Mouse (Mus musculus) kidney, postnatal 0 days (tissue): ENCODE measurements around the gene Adam1a. TPM values are rescaled to one million over a fixed set of nuclear protein-coding genes. Genes with fewer than 3 reads are reported as not detected.

ENCODE experiments used
- ATAC-seq: fragments of 200-750 bp; cut with Nextera tagmentation; replicated peaks from 2 replicates; pipeline ENCODE4 v1.8.0; 2017; ENCODE audit warnings: low read depth, moderate number of reproducible peaks, moderate TSS enrichment, moderate library complexity; ENCODE audit not compliant: low FRiP score
- DNase-seq: peaks from one replicate; pipeline ENCODE4 v3.0.0-alpha.2; 2016; ENCODE audit warnings: low spot score
- H3K27ac ChIP-seq: fragments of 300-500 bp; sonication (generic); 2 replicates; pipeline ENCODE4 v1.5.1; 2014; ENCODE audit warnings: mild to moderate bottlenecking
- H3K27me3 ChIP-seq: fragments of 300-500 bp; sonication (generic); 2 replicates; pipeline ENCODE4 v1.6.1; 2014; ENCODE audit warnings: low read length, mixed read lengths; ENCODE audit not compliant: insufficient read depth
- H3K36me3 ChIP-seq: fragments of 300-500 bp; sonication (generic); 2 replicates; pipeline ENCODE4 v1.6.1; 2014; ENCODE audit warnings: low read length, mixed read lengths; ENCODE audit not compliant: insufficient read depth
- H3K4me1 ChIP-seq: fragments of 300-500 bp; sonication (generic); replicated peaks from 2 replicates; pipeline ENCODE4 v1.6.1; 2014; ENCODE audit warnings: antibody characterized with exemption, low read length, mixed read lengths; ENCODE audit not compliant: insufficient read depth
- H3K4me2 ChIP-seq: fragments of 300-500 bp; sonication (generic); 2 replicates; pipeline ENCODE4 v1.6.1; 2014; ENCODE audit warnings: mild to moderate bottlenecking, low read length, moderate library complexity, mixed read lengths
- H3K4me3 ChIP-seq: fragments of 300-500 bp; sonication (generic); replicated peaks from 2 replicates; pipeline ENCODE4 v1.5.1; 2014; ENCODE audit warnings: low read depth, low read length
- H3K9ac ChIP-seq: fragments of 300-500 bp; sonication (generic); 2 replicates; pipeline ENCODE4 v1.6.1; 2014; ENCODE audit warnings: low read depth, low read length
- H3K9me3 ChIP-seq: fragments of 300-500 bp; sonication (generic); replicated peaks from 2 replicates; pipeline ENCODE4 v1.6.1; 2016; ENCODE audit warnings: low read length, inconsistent platforms, mixed read lengths
- CTCF ChIP-seq: IDR thresholded peaks from 2 replicates; pipeline ENCODE4 v1.5.1; 2016; ENCODE audit warnings: antibody characterized with exemption, low read depth, mild to moderate bottlenecking, moderate library complexity
- WGBS: fragments of 180-500 bp; shearing (Covaris S2); extraction: QIAGEN DNeasy Blood & Tissue Kit; methylation state at CpG from one replicate; pipeline ENCODE4 v1.1.7; 2014; 5-methylcytosine and 5-hydroxymethylcytosine counted together
- polyA plus RNA-seq: library from polyadenylated mRNA; unstranded; fragments of >200 nt; fragmentation: Nextera tagmentation; extraction: Ambion mirVana; gene quantifications from 2 replicates; pipeline ENCODE4 v1.2.1, GENCODE M21; 2015

Adam1a gene
- polyA plus RNA-seq, 1 experiment from 2014 or later = 0.72 TPM

- H3K9me3 ChIP-seq = no peaks in the 10 kb centered on the region
- peak within 1 kb of the TSS; percentile 75 for H3K4me2 ChIP-seq
- no peaks in the 10 kb centered on the region for H3K36me3 ChIP-seq
- DNase-seq (peak; percentile 97), ATAC-seq (peak; percentile 93)
- H3K4me1 ChIP-seq = peaks cover 7% of the 10 kb centered on the region
- peak within 1 kb of the TSS; percentile 57 for H3K4me3 ChIP-seq
- no peak for TF ChIP-seq CTCF
- WGBS = 1% methylated on average over 55 of the region's 55 CpGs
- peak within 1 kb of the TSS; percentile 98 for H3K9ac ChIP-seq
- peak within 1 kb of the TSS; percentile 95 for H3K27ac ChIP-seq
- no peaks in the 10 kb centered on the region for H3K27me3 ChIP-seq
Measured at GRCm38 (mm10) chr5:121545793-121546529, 679 bp upstream of the Adam1a start, which contains the start of gene Mapkapk5. TSS of gene Mapkapk5 (minus strand) at chr5:121545905.

- Histone ChIP-seq H3K9ac (no peak overlapping the region), H3K4me1 (peaks cover 7% of the 10 kb centered on the region), H3K9me3 (no peaks in the 10 kb centered on the region), H3K36me3 (0 out of 2 replicates have a peak, but pooled peaks cover 4% of the 10 kb centered on the region), H3K4me3 (no peak overlapping the region), H3K27ac (no peak overlapping the region), H3K4me2 (no peak overlapping the region), H3K27me3 (no peaks in the 10 kb centered on the region)
- TF ChIP-seq CTCF = no peak
- ATAC-seq (no peak), DNase-seq (no peak)
- WGBS = 57% methylated on average over 3 of the region's 3 CpGs
Measured at GRCm38 (mm10) chr5:121543370-121543769, 1.9 kb downstream of the Adam1a start.

- Histone ChIP-seq H3K4me3 (no peak overlapping the region), H3K36me3 (0 out of 2 replicates have a peak, but pooled peaks cover 7% of the 10 kb centered on the region), H3K9me3 (no peaks in the 10 kb centered on the region), H3K4me1 (peaks cover 7% of the 10 kb centered on the region), H3K9ac (no peak overlapping the region), H3K27me3 (no peaks in the 10 kb centered on the region), H3K4me2 (no peak overlapping the region), H3K27ac (no peak overlapping the region)
- peak; percentile 42 for TF ChIP-seq CTCF
- ATAC-seq = no peak
- no peak for DNase-seq
- 81% methylated on average over 7 of the region's 7 CpGs for WGBS
Measured at GRCm38 (mm10) chr5:121541235-121541634, 4.0 kb downstream of the Adam1a start.

GRCm38 (mm10) chr5:121540066-121540465, 5.2 kb downstream of the Adam1a start:
- DNase-seq (no peak), ATAC-seq (no peak)
- Histone ChIP-seq H3K27ac (no peak overlapping the region), H3K9ac (no peak overlapping the region), H3K36me3 (0 out of 2 replicates have a peak, but pooled peaks cover 15% of the 10 kb centered on the region), H3K4me2 (no peak overlapping the region), H3K27me3 (no peaks in the 10 kb centered on the region), H3K4me3 (no peak overlapping the region), H3K4me1 (peaks cover 7% of the 10 kb centered on the region), H3K9me3 (no peaks in the 10 kb centered on the region)
- no peak for TF ChIP-seq CTCF
- WGBS = 95% methylated on average over 5 of the region's 5 CpGs

GRCm38 (mm10) chr5:121537588-121537987, 7.7 kb downstream of the Adam1a start:
- Histone ChIP-seq H3K4me2 (no peak overlapping the region), H3K9me3 (no peaks in the 10 kb centered on the region), H3K27me3 (no peaks in the 10 kb centered on the region), H3K27ac (no peak overlapping the region), H3K4me3 (no peak overlapping the region), H3K9ac (no peak overlapping the region), H3K36me3 (peaks cover 28% of the 10 kb centered on the region; the same call in 1 of the 2 replicates), H3K4me1 (no peaks in the 10 kb centered on the region; the same call in 1 of the 2 replicates)
- 89% methylated on average over 2 of the region's 2 CpGs for WGBS
- no peak for TF ChIP-seq CTCF
- ATAC-seq (no peak), DNase-seq (no peak)

- ATAC-seq (no peak), DNase-seq (no peak)
- no peak for TF ChIP-seq CTCF
- 73% methylated on average over 7 of the region's 7 CpGs for WGBS
- Histone ChIP-seq H3K4me3 (no peak overlapping the region), H3K27me3 (no peaks in the 10 kb centered on the region), H3K36me3 (peaks cover 33% of the 10 kb centered on the region), H3K27ac (no peak overlapping the region), H3K9me3 (no peaks in the 10 kb centered on the region), H3K4me1 (no peaks in the 10 kb centered on the region), H3K4me2 (no peak overlapping the region), H3K9ac (no peak overlapping the region)
Measured at GRCm38 (mm10) chr5:121536921-121537555, 8.2 kb downstream of the Adam1a start.
